Mouse (Mus musculus): ENCODE measurements around the gene Stpg4.

DNA sequence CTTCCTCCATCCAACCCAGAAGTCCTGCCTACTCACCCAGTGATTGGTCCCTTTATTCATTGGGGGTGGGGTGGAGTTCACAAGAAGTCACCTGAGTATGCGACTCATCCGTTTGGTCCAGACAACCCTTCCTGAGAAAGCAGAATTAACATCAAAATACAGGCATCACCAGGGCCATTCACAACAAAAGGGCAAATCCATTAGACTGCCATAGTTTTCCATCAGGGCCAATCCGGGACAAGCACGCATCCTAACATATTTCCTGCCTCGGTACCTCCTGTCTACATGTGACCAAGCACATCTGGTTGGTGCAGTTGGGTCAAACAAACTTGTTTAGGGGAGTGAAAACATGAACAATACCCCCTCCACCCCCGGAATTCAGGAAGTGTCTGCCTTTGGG is 44.1 kb upstream of the Stpg4 start:
- TF ChIP-seq CTCF (IDR thresholded peaks at IDR 0.05; ENCODE audit: extremely low read depth, insufficient read depth, insufficient read length, insufficient replicate concordance) (no peak), POLR2A (IDR thresholded peaks at IDR 0.05; ENCODE audit: low read depth, low read length) (no peak)

Measured in spleen, adult 2 months (tissue).